Mouse (Mus musculus) CH12.LX (cell line): Measurements from ENCODE around the gene Slc37a3. TPM values are rescaled to one million over a fixed set of nuclear protein-coding genes. Genes with fewer than 3 reads are reported as not detected.

Source experiments
- DNase-seq: peaks from one replicate; pipeline ENCODE4 v3.0.0-alpha.2; 2013; ENCODE audit errors: extremely low read depth
- H3K27ac ChIP-seq: 2 replicates; pipeline ENCODE4 v1.5.1; 2012; ENCODE audit warnings: low read depth, mild to moderate bottlenecking, control low read depth, moderate library complexity; ENCODE audit not compliant: insufficient read depth
- H3K27me3 ChIP-seq: replicated peaks from 2 replicates; pipeline ENCODE3; 2012; ENCODE audit warnings: inconsistent platforms
- H3K36me3 ChIP-seq, 2 experiments: replicated peaks in 1 of 2; 2 replicates each; pipeline versions ENCODE3 to v1.6.1; 2012; ENCODE audit warnings: inconsistent platforms in 1 of 2, low read length in 1 of 2, mild to moderate bottlenecking in 1 of 2, mixed read lengths in 1 of 2, moderate library complexity in 1 of 2; ENCODE audit not compliant: control insufficient read depth in 1 of 2, insufficient read depth in 1 of 2
- H3K4me1 ChIP-seq, 2 experiments: 2 replicates each; pipeline ENCODE4 v1.6.1; 2012; ENCODE audit warnings: inconsistent platforms in 1 of 2, moderate library complexity in 1 of 2; ENCODE audit not compliant: insufficient read depth in 2 of 2, control insufficient read depth in 1 of 2
- H3K4me2 ChIP-seq: 2 replicates; pipeline ENCODE4 v1.6.1; 2012; ENCODE audit warnings: low read depth, mild to moderate bottlenecking, control low read depth; ENCODE audit not compliant: poor library complexity, insufficient read depth, severe bottlenecking
- H3K4me3 ChIP-seq, 3 experiments: fragments of 150-350 bp in 1 of 3; sonication (generic) in 1 of 3; replicated peaks in 1 of 3; 2 replicates each; pipeline versions ENCODE3 to v1.5.1; 2011 to 2012; ENCODE audit warnings: low read depth in 2 of 3, low read length in 2 of 3, mild to moderate bottlenecking in 2 of 3, moderate library complexity in 2 of 3, control low read depth in 1 of 3, improper control_type of control experiment in 1 of 3, inconsistent platforms in 1 of 3, mixed read lengths in 1 of 3; ENCODE audit not compliant: poor library complexity in 1 of 3
- H3K79me2 ChIP-seq: replicated peaks from 2 replicates; pipeline ENCODE4 v1.6.1; 2012; ENCODE audit warnings: mild to moderate bottlenecking, moderate library complexity; ENCODE audit not compliant: control insufficient read depth, poor library complexity, insufficient read depth, severe bottlenecking; ENCODE audit errors: extremely low read depth
- H3K9ac ChIP-seq: 2 replicates; pipeline ENCODE4 v1.6.1; 2012; ENCODE audit warnings: low read depth, mild to moderate bottlenecking, control low read depth, moderate library complexity; ENCODE audit not compliant: insufficient read depth
- H3K9me3 ChIP-seq: replicated peaks from 2 replicates; pipeline ENCODE3; 2012; ENCODE audit warnings: low read length, inconsistent platforms, mixed read lengths
- BHLHE40 ChIP-seq: IDR thresholded peaks from 2 replicates; pipeline ENCODE4 v1.6.1; 2011; ENCODE audit warnings: mild to moderate bottlenecking, low read depth, low read length, improper control_type of control experiment
- CHD1 ChIP-seq: IDR thresholded peaks from 2 replicates; pipeline ENCODE4 v1.6.1; 2012; ENCODE audit warnings: low read depth, low read length, improper control_type of control experiment, inconsistent platforms
- CTCF ChIP-seq, 2 experiments: IDR thresholded peaks in 1 of 2; conservative IDR thresholded peaks in 1 of 2; 2 replicates each; pipeline ENCODE4 v1.5.1; 2011 to 2012; ENCODE audit warnings: low read depth in 2 of 2, low read length in 2 of 2, improper control_type of control experiment in 1 of 2, inconsistent platforms in 1 of 2, mild to moderate bottlenecking in 1 of 2, moderate library complexity in 1 of 2
- E2F4 ChIP-seq: IDR thresholded peaks from 2 replicates; pipeline ENCODE4 v1.6.1; 2011; ENCODE audit warnings: low read depth, low read length, improper control_type of control experiment; ENCODE audit not compliant: insufficient replicate concordance
- ELF1 ChIP-seq: IDR thresholded peaks from 2 replicates; pipeline ENCODE4 v1.6.1; 2014; ENCODE audit warnings: low read depth, mild to moderate bottlenecking, inconsistent platforms, low read length, improper control_type of control experiment
- EP300 ChIP-seq: IDR thresholded peaks from 2 replicates; pipeline ENCODE4 v1.6.1; 2011; ENCODE audit warnings: low read length, improper control_type of control experiment
- ETS1 ChIP-seq: conservative IDR thresholded peaks from 2 replicates; pipeline ENCODE4 v1.6.1; 2012; ENCODE audit warnings: low read depth, mild to moderate bottlenecking, inconsistent platforms, low read length, improper control_type of control experiment, moderate library complexity
- IRF4 ChIP-seq: IDR thresholded peaks from 2 replicates; pipeline ENCODE4 v1.6.1; 2014; ENCODE audit warnings: low read depth, mild to moderate bottlenecking, inconsistent platforms, low read length, improper control_type of control experiment
- JUN ChIP-seq: IDR thresholded peaks from 2 replicates; pipeline ENCODE4 v1.6.1; 2011; ENCODE audit warnings: low read depth, mild to moderate bottlenecking, low read length, improper control_type of control experiment, moderate library complexity; ENCODE audit not compliant: insufficient read depth
- JUND ChIP-seq: conservative IDR thresholded peaks from 2 replicates; pipeline ENCODE4 v1.6.1; 2011; ENCODE audit warnings: low read depth, low read length, improper control_type of control experiment
- MAFK ChIP-seq: IDR thresholded peaks from 2 replicates; pipeline ENCODE4 v1.6.1; 2011; ENCODE audit warnings: low read length, improper control_type of control experiment; ENCODE audit not compliant: insufficient replicate concordance
- MAX ChIP-seq: IDR thresholded peaks from 2 replicates; pipeline ENCODE4 v1.6.1; 2011; ENCODE audit warnings: low read length, improper control_type of control experiment
- MAZ ChIP-seq: IDR thresholded peaks from 2 replicates; pipeline ENCODE4 v1.6.1; 2012; ENCODE audit warnings: low read depth, mild to moderate bottlenecking, inconsistent platforms, low read length, improper control_type of control experiment, moderate library complexity
- MEF2A ChIP-seq: IDR thresholded peaks from 2 replicates; pipeline ENCODE4 v1.6.1; 2014; ENCODE audit warnings: low read depth, mild to moderate bottlenecking, inconsistent platforms, low read length, improper control_type of control experiment, borderline replicate concordance
- NRF1 ChIP-seq: IDR thresholded peaks from 2 replicates; pipeline ENCODE4 v1.6.1; 2014; ENCODE audit warnings: low read depth, mild to moderate bottlenecking, inconsistent platforms, low read length, improper control_type of control experiment, moderate library complexity
- POLR2AphosphoS2 ChIP-seq: IDR thresholded peaks from 2 replicates; pipeline ENCODE4 v1.6.1; 2011; ENCODE audit warnings: low read depth, low read length, improper control_type of control experiment
- RAD21 ChIP-seq: IDR thresholded peaks from 2 replicates; pipeline ENCODE4 v1.6.1; 2011; ENCODE audit warnings: low read depth, mild to moderate bottlenecking, low read length, improper control_type of control experiment, moderate library complexity
- SMC3 ChIP-seq: IDR thresholded peaks from 2 replicates; pipeline ENCODE4 v1.6.1; 2011; ENCODE audit warnings: low read depth, low read length, improper control_type of control experiment
- TBP ChIP-seq: conservative IDR thresholded peaks from 2 replicates; pipeline ENCODE4 v1.6.1; 2011; ENCODE audit warnings: low read depth, low read length, improper control_type of control experiment
- UBTF ChIP-seq: IDR thresholded peaks from 2 replicates; pipeline ENCODE4 v1.6.1; 2012; ENCODE audit warnings: low read depth, mild to moderate bottlenecking, inconsistent platforms, low read length, improper control_type of control experiment, moderate library complexity
- USF1 ChIP-seq: IDR thresholded peaks from 2 replicates; pipeline ENCODE4 v1.6.1; 2014; ENCODE audit warnings: low read depth, mild to moderate bottlenecking, inconsistent platforms, low read length, improper control_type of control experiment
- USF2 ChIP-seq: conservative IDR thresholded peaks from 2 replicates; pipeline ENCODE4 v1.6.1; 2011; ENCODE audit warnings: low read depth, low read length, improper control_type of control experiment
- ZKSCAN1 ChIP-seq: IDR thresholded peaks from 2 replicates; pipeline ENCODE4 v1.6.1; 2012; ENCODE audit warnings: low read depth, inconsistent platforms, low read length, improper control_type of control experiment, borderline replicate concordance
- ZNF384 ChIP-seq: IDR thresholded peaks from 2 replicates; pipeline ENCODE4 v1.6.1; 2012; ENCODE audit warnings: low read depth, low read length, improper control_type of control experiment, inconsistent platforms
- dilution Hi-C: fragments of 300-500 bp; cut with MboI; formaldehyde crosslinking; loops from 2 replicates; pipeline ENCODE4 v1.14.3; 2020; ENCODE audit warnings: low sequenced_read_pairs; ENCODE audit not compliant: extremely low pct_unique_long_range_greater_than_20kb, extremely low pct_ligation_motif_present
- in situ Hi-C: fragments of 300-500 bp; cut with MboI; formaldehyde crosslinking; loops from 3 replicates; pipeline ENCODE4 v1.14.3; 2019; ENCODE audit warnings: low sequenced_read_pairs, low pct_ligation_motif_present, low pct_unique_long_range_greater_than_20kb, mixed read lengths
- polyA plus RNA-seq: library from polyadenylated mRNA; unstranded; fragments of >175 nt; gene quantifications from 2 replicates; pipeline ENCODE4 v1.2.1, GENCODE M21; 2012; ENCODE audit warnings: low read depth; ENCODE audit not compliant: insufficient read length
- total RNA-seq, 2 experiments: library from RNA; depleted of rRNA; stranded (reverse); fragments of 300-350 nt in 1 of 2; fragments of >200 nt in 1 of 2; gene quantifications; 2 replicates each; pipeline ENCODE4 v1.2.3; 2012 to 2014

Slc37a3 gene
- total and polyA plus RNA-seq, 3 experiments = 2.6 to 8.7 (median 8.0) TPM

- TF ChIP-seq USF2 = no peak
These were observed 4.0 kb downstream of the Slc37a3 start (continued) for GRCm38 (mm10) chr6:39373301-39373955.

DNA sequence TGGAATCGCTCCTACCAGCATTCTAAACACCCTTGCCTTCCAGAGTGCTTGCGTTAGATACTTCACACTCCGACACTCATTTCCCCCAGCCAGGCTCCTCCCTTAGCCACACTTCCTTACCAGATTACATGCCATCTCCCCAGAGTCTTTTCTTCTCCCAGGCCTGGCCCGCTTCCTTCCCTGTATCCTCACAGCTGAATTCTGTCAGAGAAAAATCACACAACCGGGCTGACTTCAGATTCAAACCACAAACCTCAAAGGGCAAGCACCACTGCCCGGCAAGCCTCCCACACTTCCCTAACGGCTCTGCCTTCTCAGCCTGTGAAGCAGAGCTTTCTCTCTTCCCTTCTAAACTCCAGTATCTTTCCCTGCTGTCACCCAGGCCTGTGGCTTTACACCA, 4.7 kb downstream of the Slc37a3 start:
- H3K36me3 ChIP-seq = peaks cover 5 to 23% of the 10 kb centered on the region in 2 experiments
- dilution Hi-C loops = no loop called here
- no peak for DNase-seq
- H3K79me2 ChIP-seq = peaks cover 3% of the 10 kb centered on the region; the same call in 1 of the 2 replicates
- H3K4me3 ChIP-seq = no peak overlapping the region
- H3K4me2 ChIP-seq = no peak overlapping the region
- H3K4me1 ChIP-seq = peaks cover 8 to 26% of the 10 kb centered on the region in 2 experiments; a peak in 3 of 4 replicates
- H3K9me3 ChIP-seq = peaks cover 7% of the 10 kb centered on the region
- H3K27me3 ChIP-seq = no peaks in the 10 kb centered on the region
- no peak for TF ChIP-seq JUND
- no peak for TF ChIP-seq JUN
- no peak for TF ChIP-seq MAX
- no peak for TF ChIP-seq UBTF
- no peak for TF ChIP-seq RAD21
- no peak for TF ChIP-seq POLR2AphosphoS2
- no peak for TF ChIP-seq IRF4
- TF ChIP-seq MAFK = no peak
- peak; percentile 49 for TF ChIP-seq ETS1
- TF ChIP-seq EP300 = peak; percentile 57
- TF ChIP-seq NRF1 = no peak
- no peak for TF ChIP-seq USF1
- no peak for TF ChIP-seq ZKSCAN1
- no peak for TF ChIP-seq CTCF (conservative IDR thresholded peaks at IDR 0.05 in 1 of 2, IDR thresholded peaks at IDR 0.05 in 1 of 2; ENCODE audit: low read depth in 2 of 2, low read length in 2 of 2)
- TF ChIP-seq USF2 = no peak
- TF ChIP-seq CHD1 = no peak
- TF ChIP-seq SMC3 = no peak
- no peak for TF ChIP-seq MAZ
- peak; percentile 23; the same call in 1 of the 2 replicates for TF ChIP-seq BHLHE40
- TF ChIP-seq E2F4 = no peak
- TF ChIP-seq TBP = 0 out of 2 replicates have a peak, but pooled peaks have one; percentile 36
- TF ChIP-seq ZNF384 = no peak
- TF ChIP-seq ELF1 = no peak
- no peak for TF ChIP-seq MEF2A
- no peak overlapping the region for H3K27ac ChIP-seq
- in situ Hi-C loops = no loop called here
- no peak overlapping the region for H3K9ac ChIP-seq
